Mouse (Mus musculus): ENCODE results near the gene Wfdc6a.

- TF ChIP-seq GATA1 (IDR thresholded peaks at IDR 0.05; ENCODE audit: borderline replicate concordance, low read length) (no peak), FLI1 (IDR thresholded peaks at IDR 0.05; ENCODE audit: low read length) (no peak)
Measured at GRCm38 (mm10) chr2:164560106-164560505, 25.1 kb downstream of the Wfdc6a start.
